Mouse (Mus musculus): ENCODE results near the gene Ppp5c.

DNA sequence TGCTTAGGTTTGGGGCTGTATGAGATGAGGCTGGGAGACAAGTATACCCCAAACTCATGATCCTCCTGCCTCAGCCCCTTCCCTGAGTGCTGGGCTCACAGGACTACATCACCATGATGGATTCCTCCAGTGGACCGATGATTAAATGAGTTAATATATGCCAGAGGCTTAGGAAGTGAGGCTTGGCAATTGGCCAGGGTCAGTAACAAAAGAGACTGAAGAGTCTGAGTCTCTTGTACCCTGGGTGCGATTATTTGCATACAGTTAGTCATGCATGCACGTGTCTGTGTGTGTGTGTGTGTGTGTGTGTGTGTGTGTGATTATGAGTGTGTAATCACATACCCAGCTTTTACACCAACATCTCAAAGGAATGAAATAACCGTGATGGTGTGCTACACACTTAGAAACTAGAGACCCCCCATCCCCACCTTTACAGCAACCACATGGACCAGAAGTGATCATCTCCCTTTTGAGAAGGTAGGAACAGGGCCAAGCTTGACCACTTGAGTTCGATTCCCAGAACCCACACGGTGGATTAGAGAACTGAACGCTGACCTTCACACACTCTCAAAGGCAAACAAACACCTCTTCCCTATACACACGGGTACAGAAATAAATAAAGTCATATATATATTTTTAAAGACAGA, 31.2 kb upstream of the Ppp5c start:
- no peak for TF ChIP-seq CTCF (IDR thresholded peaks at IDR 0.05; ENCODE audit: extremely low read depth, insufficient read length, insufficient replicate concordance, low read depth, low read length)
- TF ChIP-seq POLR2A (IDR thresholded peaks at IDR 0.05; ENCODE audit: low read depth, low read length): no peak
